Mouse (Mus musculus) cerebellum, postnatal 36 days (tissue): ENCODE results near the gene Rab33a.
A peak's percentile ranks its signal among the peaks of the same experiment; 100 is the strongest.

ENCODE experiments used
- DNase-seq, 2 experiments: peaks; one replicate each; pipeline ENCODE4 v3.0.0; 2021 to 2022; ENCODE audit warnings: mixed read lengths in 2 of 2

The Rab33a gene

DNA sequence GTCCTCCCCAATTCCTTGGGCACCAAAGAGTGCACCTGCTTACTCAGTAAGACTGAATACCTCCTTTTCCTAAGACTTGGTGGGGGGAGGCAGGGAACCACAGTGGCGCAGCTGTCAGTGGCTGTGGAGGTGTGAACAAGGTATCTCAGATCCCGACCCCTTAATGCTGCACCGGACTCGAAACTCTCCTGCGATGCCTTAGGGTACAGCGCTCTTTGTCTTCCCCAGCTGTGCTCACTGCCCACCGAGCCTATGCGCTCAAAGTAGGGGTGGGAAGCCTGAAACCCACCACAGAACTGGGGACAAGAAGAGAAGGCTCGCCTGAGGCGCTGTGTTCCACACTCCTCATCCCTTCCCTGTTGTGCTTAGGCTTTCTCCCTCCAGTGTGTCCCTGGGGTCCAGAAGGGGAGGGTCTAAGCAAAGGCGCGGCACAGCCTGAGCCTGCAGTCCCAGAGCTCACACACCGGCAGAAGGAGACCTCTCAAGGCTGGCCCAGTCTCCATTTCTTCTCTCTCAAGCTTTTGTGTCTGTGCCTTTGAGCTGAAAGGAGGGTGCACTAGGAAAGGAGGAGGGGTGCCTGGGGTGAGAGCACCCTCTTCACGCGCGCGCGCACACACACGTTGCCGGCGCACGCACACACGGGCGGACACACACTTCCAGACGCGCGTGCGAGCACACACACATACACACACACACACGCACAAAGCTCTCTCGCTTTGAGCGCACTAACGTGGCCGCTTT is at the start of gene Rab33a:
TSS of gene Rab33a (plus strand) at position 478 of the 741 bp plus-strand sequence.
- peak; percentile 50 to 58 for DNase-seq

DNA sequence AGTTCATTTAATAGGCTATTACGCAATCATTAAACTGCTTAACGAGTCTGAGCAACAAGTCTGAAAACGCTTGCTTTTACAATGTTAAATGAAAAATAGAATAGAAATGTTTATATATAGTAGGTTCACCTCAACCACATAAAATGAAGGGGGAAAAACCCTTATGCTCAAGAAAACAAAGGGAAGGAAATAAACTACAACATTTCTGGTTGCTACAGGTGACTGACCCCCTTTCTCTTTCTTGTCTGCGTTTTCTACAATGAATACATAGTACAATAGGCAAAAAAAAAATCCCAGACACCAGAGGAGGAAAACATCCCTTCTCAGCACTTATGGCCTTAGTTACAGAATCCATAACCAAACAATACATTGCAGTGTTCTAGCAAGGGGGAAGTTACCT is 38.0 kb upstream of the Rab33a start:
- DNase-seq: no peak

DNA sequence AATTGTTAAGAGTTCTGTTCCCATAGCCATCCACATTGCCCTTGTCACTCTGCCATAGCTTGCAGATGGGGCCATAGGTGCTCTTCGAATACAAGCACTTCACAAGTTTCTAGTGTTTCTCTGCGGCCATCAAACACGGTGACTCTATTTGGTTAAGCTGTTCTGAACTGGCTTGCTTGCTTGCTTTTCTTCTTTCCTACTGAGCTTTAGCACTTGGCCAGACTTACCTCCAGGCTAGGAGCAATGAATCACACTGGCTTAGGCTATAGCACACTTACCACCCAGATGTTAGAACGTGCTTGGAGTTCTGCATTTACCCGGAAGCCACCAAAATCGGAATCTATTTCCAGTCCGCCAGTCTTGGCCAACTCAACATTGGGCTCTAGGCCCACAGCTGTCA is 37.4 kb upstream of the Rab33a start:
- no peak for DNase-seq

DNA sequence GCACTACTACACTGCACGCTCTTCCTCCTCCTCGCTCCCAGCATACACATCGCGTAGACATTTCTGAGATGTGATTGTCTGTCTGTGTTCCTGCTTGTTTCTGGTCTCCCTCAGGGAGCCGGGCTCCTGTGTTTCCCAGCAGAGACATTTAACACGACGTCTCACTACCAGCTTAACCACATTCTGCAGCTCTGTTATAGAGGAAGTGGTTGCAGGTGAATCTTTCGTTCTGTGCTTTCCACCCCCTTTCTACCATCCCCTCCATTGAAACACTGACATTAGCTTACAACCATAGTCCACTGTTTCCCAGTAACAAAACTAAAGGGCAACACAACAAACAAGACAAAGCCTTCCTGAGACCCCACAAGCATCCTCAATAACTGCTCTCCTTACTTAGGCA is 25.3 kb upstream of the Rab33a start:
- no peak for DNase-seq

DNA sequence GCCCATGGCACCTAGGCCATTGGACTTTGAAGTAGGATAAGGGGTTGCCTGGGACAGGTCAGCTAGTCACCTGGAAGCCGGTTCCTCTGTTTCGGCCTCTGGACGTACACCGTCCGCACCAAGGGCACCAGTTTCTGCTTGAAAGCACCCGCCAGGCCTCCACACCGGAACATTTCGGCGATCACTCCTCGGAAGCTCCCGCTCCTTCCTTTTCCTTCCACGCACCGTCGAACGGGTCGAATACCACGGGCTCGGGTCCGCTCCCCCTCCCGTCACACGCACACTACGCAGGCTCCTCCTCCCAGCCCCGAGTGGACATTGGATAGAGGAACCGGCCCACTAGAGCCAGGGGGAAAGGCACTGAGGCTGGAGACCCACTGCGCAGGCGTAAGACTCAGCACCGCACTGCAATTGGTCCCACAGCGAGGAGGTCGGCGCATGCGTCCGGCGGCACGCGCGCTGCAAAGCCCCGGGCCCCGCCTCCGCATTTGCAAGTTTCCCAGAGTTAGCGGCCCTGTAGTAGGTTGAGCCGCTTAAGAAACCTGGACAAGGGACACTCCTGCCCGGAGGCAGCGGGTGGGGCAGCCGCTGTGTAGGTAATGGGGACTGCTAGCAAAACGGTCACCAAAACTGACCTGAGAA is 5.8 kb upstream of the Rab33a start, which contains the start of gene Aifm1:
TSS of gene Aifm1 (minus strand) at position 398 of the 642 bp plus-strand sequence.
- peak; percentile 84 to 89 for DNase-seq

DNA sequence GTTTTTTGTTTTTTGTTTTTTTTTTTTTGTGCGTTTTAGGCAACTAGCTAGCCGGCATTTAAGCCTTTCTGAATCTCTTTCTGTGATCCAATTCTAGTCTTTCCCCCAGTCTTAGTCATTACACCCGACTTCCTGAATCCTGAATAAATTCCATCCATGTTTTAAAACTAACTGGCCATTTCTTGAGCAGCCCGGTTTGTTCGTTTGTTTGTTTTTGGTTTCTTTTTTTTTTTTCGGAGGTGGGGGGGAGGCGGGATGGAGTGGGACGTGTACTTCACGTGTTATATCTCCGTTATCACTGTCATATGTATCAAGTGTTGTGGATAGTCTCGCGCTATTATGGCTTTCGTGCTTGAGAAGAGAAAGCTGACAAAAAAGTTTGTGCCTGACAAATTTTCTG is 5.3 kb upstream of the Rab33a start:
- no peak for DNase-seq

DNA sequence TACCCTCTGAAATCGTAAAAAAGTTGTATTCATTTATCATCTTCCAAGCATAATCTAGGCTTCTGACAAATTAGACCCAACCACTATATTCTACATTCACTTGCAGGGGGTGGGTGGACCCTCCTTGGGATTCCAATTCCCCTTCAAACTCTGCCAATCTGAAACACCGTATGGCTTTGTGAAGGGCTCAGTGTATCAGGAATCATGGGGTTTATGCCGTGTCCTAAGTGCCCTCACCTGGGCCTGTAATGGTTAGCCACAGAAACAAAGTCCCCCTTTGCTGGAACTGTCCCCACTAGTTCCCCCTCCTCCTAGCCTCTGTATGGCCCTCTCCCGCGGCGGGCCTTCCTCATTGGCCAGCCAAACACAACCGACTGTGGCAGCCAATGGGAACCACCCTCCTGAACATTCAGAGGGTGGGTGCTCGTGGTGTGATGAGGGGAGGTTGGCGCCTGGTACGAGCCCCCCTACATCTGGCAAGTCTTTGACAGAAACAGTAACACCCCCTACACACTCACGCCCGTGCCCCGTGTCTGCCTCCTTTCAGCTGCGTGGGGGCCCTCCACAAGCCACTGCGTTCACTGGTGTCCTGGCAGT is 776 bp upstream of the Rab33a start:
- peak; percentile 29 to 35 for DNase-seq

DNA sequence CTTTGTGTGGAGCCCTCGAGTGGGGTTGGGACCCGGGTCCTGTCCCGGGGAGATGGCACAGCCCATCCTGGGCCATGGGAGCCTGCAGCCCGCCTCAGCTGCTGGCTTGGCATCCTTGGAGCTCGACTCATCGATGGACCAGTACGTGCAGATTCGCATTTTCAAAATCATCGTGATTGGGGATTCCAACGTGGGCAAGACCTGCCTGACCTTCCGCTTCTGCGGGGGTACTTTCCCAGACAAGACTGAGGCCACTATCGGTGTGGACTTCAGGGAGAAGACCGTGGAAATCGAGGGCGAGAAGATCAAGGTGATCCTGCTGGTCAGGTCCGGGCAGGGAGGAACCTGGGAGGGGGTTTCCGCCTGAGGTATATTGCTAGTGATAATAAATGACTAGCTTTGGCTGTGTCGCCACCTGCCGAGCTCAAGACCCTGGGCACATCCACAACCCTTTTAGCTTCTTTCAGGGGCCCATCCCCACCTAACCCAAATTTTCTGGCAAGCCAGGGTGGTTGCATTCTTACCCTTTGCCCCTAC is 532 bp downstream of the Rab33a start:
- peak in 1 of 2 experiments; percentile 17 for DNase-seq

DNA sequence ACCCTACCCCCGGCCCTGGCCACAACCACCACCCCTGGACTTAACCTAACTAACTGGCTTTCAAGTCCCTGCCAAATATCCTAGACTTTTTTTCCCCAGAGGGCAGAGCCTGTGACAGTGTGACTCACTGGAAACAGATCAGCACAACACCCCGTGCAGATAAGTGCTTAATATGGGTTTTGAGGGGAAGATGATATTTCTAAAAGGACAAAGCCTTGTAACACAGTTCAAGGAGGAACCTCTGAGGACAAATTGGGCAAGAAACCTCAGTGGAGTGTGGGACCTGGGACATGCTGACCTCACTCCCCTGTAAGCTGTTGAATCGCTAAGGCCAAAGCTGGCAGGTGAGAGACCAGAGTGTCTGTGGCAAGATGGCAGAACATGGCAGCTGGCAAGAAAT is 2.6 kb downstream of the Rab33a start:
- no peak for DNase-seq

DNA sequence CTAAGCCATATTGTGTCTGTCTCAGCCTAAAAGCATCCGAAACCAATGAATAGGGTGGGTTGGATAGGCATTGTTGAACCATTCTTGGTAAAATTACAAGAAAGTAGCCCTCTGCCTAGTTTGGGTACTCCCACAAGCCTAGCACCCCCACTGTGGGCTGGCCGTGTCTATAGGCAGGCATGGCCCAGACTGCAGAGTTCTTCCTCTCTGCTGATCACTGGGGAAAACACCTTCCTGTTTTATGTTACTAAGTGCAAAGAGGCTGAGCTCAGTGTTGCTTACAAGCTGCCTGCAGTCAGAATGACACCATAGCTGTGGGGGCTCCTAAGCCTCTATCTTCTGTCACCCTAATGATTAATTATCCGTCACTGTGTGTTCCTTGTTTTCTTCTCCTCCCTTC is 4.4 kb downstream of the Rab33a start:
- no peak for DNase-seq

DNA sequence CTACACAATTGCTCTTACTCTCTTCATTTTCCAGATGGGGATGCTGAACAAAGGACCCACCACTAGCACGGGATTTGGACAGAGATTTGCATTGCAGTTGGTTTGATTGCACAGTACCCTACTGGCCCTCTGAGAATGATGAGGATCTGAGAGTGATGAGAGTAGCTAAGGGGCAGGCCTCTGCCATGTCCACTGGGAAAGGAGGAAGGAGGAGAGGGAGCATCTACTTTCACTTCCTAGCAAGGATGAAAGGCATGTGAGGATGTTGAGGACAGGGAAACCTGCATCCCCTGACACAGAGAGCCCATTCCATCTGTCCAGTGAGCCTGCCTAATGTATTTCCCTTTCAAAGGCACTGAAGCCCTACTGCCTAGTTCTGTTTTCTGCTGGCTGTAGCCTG is 6.2 kb downstream of the Rab33a start:
- no peak for DNase-seq

DNA sequence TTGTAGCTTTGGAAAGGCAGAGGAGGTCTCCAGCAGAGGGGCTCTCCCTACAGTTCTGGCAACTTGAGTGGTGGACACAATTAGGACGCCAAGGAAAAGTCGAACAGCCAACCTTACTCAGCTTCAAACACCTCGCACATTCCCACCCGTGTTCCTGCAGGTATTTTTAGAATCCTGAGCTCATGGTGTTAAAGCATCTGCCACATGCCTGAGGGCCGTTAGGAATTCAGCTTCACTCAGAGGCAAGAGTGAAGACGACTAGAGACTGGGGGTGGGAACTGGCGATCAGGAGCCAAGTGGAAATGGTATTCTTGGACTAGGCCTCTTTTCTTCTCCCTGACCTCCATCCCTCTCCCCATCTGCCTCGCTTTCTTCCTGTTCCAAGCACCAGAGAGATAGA is 6.8 kb downstream of the Rab33a start:
- peak; percentile 15 to 35 for DNase-seq

DNA sequence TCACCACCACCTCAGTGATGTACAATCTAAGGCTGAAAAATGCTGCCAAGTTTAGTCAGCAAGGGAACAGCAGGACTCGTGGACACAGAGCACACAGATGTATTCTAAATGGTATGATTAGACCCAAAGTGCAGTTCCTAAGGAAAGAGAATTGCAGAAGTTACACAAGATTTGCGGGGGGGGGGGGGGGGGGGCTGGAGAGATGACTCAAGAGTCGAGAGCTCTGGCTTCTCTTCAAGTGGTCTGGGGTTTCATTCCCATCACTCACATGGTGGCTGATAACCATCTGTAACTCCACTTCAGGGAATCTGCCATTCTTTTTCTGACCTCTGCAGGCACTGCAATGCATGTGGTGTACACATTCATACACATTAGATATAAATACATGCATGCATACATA is 7.3 kb downstream of the Rab33a start:
- no peak for DNase-seq

DNA sequence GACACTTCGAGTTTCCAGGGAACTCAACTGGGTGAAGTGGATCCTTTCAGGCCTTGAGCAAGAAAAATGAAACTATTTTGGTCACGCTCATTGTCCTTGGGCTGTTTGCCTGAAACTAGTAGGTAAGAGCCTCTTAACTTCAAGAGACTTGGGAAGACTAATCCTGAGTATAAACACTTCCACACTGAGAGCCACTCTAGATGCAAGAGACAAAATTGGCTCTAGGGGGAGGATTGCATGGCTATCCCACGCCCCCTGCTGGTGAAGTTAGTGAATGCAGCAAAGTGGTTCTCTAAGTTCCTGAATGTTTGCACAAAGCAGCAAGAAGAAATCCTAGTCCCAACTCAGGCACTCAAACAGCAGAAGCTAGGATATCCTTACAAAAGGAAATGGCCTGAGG is 13.1 kb downstream of the Rab33a start:
- DNase-seq: peak; percentile 72 to 78
